Mouse (Mus musculus) E14TG2a.4 (cell line): Measurements from ENCODE around the gene Vwce.

Experiments used
- H3K27me3 ChIP-seq: 2 replicates; pipeline ENCODE4 v1.6.1; 2014; ENCODE audit warnings: low read length, control low read depth; ENCODE audit not compliant: insufficient read depth
- H3K36me3 ChIP-seq: 2 replicates; pipeline ENCODE4 v1.6.1; 2014; ENCODE audit warnings: low read length, control low read depth; ENCODE audit not compliant: insufficient read depth
- H3K4me1 ChIP-seq: replicated peaks from 2 replicates; pipeline ENCODE4 v1.6.1; 2014; ENCODE audit warnings: low read depth, low read length, control low read depth
- H3K4me3 ChIP-seq: replicated peaks from 2 replicates; pipeline ENCODE4 v1.5.1; 2014; ENCODE audit warnings: mild to moderate bottlenecking, low read length
- H3K9me3 ChIP-seq: 2 replicates; pipeline ENCODE4 v1.6.1; 2014; ENCODE audit warnings: low read length, control low read depth
- CTCF ChIP-seq: conservative IDR thresholded peaks from 2 replicates; pipeline ENCODE4 v1.5.1; 2014; ENCODE audit warnings: low read length
- NANOG ChIP-seq: IDR thresholded peaks from 2 replicates; pipeline ENCODE4 v1.6.1; 2014; ENCODE audit warnings: borderline replicate concordance, low read length, mixed read lengths
- POU5F1 ChIP-seq: IDR thresholded peaks from 2 replicates; pipeline ENCODE4 v1.6.1; 2014; ENCODE audit warnings: low read length, borderline replicate concordance

Gene Vwce

DNA sequence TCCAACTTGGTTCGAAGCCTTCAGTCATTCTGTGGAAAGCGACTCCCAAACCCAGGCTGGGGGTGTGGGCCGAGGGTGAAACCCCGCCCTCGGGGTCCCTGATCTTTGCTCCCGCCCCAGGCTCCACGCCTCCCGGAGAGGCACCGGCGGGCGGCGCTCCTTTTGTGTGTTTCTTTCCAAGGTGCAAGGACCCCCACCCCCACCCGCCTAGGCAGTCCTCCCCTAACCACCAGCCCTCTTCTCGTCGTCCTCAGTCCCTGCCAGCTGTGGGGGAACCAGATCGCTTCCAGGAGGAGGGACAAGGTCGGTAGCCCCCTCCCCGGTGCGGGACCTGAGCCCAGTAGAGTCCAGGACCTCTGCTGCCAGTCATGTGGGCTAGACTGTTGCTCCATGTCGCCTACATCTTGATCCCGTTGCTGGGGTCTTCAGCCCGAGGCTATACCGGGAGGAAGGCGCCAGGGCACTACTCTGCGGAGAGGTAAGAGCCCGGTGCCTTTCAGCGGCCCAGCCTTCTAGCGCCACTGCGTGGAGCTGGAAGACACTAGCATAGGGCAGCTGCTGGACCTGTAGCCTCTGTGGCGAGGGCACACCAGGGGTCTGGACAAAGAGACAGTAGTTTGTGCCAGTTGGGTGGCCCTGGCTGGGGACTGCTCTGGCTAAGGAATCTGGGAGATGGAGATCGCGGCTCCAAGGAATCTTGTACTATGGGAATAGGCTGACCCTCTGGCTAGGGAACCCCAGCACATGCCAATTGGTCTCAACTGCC is at the start of gene Vwce:
Gene Vwce, plus strand, starts transcription at position 108 of the 766 bp plus-strand sequence.
- H3K27me3 ChIP-seq, result peaks cover 51% of the 10 kb centered on the region

GRCm38 (mm10) chr19:10585112-10585511 is 48.9 kb upstream of the Vwce start:
- H3K36me3 ChIP-seq, result peaks cover 26% of the 10 kb centered on the region
- peaks cover 13% of the 10 kb centered on the region for H3K4me1 ChIP-seq
- TF ChIP-seq POU5F1, result no peak
- TF ChIP-seq CTCF, result no peak
- TF ChIP-seq NANOG, result no peak
- no peak overlapping the region for H3K4me3 ChIP-seq
- H3K9me3 ChIP-seq, result no peaks in the 10 kb centered on the region
- no peaks in the 10 kb centered on the region for H3K27me3 ChIP-seq

More for the DNA sequence above, at the start of gene Vwce:
- Histone ChIP-seq H3K4me1 (peaks cover 26% of the 10 kb centered on the region), H3K9me3 (no peaks in the 10 kb centered on the region), H3K36me3 (peaks cover 26% of the 10 kb centered on the region), H3K4me3 (peak within 1 kb of the TSS; percentile 75)
- TF ChIP-seq CTCF, result no peak
- no peak for TF ChIP-seq NANOG
- no peak for TF ChIP-seq POU5F1

- Histone ChIP-seq H3K4me1 (peaks cover 9% of the 10 kb centered on the region), H3K36me3 (peaks cover 39% of the 10 kb centered on the region), H3K9me3 (no peaks in the 10 kb centered on the region), H3K4me3 (no peak overlapping the region), H3K27me3 (no peaks in the 10 kb centered on the region)
- no peak for TF ChIP-seq CTCF
- no peak for TF ChIP-seq POU5F1
- no peak for TF ChIP-seq NANOG
Observed at GRCm38 (mm10) chr19:10587231-10587630, 46.8 kb upstream of the Vwce start.

DNA sequence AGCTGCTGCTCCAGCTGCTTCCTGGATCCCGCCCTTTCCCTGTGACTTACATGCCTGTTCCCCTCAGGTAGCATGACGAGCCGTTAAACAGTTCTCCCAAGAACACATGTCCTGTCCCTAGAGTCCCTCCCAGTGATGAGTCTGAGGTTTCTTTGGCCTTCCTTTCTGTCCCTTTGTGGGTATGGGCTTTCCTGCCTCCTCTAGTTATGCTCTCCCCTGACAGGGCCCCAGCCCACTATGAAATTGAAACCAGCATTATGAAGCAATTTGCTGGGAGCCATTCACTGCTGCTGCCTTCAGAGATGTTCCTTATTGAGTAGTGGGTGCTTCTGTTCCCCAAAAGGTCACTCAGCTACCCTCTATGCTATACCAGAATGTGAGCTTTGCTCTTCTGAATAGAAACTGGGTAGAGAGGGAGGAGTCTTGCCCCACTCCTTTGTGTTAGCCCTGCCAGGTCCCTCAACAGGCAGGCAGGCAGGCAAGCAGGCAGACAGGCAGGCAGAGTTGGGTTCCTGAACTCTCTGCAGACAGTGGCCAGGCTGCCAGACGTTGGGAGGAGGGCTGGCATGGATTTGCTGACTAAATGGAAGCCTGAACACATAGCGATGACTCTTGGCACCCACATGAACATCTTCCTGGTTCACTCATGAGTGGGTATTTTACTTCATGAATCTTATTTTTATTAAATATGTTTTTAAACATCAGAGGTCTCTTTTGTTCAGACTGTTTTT is 44.7 kb upstream of the Vwce start:
- H3K4me1 ChIP-seq, result peaks cover 9% of the 10 kb centered on the region
- no peak overlapping the region for H3K4me3 ChIP-seq

DNA sequence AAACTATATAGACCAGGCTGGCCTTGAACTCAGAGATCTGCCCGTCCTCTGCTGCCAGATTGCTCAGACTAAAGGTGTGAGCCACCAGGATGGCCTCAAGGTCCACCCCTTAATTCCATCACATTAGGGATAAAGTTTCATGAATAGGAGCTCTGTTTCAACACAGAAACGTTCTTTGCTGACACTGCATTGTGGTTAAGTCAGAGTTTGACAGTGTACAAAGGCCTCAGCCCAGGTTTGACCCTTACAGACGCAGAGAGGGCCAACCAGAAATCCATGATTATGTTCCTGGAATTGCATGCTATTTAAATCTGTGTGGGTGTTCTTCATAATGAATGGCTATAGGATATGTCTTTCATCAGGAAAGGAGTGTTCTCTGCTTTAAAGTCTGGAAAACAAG is 43.7 kb upstream of the Vwce start:
- no peak overlapping the region for H3K4me3 ChIP-seq
- H3K9me3 ChIP-seq, result no peaks in the 10 kb centered on the region
- peaks cover 66% of the 10 kb centered on the region for H3K36me3 ChIP-seq
- no peaks in the 10 kb centered on the region for H3K27me3 ChIP-seq
- peaks cover 9% of the 10 kb centered on the region for H3K4me1 ChIP-seq
- TF ChIP-seq NANOG (no peak), CTCF (no peak), POU5F1 (no peak)

More for the DNA sequence above, 44.7 kb upstream of the Vwce start:
- Histone ChIP-seq H3K9me3 (no peaks in the 10 kb centered on the region), H3K27me3 (no peaks in the 10 kb centered on the region), H3K36me3 (peaks cover 56% of the 10 kb centered on the region)
- no peak for TF ChIP-seq NANOG
- no peak for TF ChIP-seq POU5F1
- TF ChIP-seq CTCF, result no peak

DNA sequence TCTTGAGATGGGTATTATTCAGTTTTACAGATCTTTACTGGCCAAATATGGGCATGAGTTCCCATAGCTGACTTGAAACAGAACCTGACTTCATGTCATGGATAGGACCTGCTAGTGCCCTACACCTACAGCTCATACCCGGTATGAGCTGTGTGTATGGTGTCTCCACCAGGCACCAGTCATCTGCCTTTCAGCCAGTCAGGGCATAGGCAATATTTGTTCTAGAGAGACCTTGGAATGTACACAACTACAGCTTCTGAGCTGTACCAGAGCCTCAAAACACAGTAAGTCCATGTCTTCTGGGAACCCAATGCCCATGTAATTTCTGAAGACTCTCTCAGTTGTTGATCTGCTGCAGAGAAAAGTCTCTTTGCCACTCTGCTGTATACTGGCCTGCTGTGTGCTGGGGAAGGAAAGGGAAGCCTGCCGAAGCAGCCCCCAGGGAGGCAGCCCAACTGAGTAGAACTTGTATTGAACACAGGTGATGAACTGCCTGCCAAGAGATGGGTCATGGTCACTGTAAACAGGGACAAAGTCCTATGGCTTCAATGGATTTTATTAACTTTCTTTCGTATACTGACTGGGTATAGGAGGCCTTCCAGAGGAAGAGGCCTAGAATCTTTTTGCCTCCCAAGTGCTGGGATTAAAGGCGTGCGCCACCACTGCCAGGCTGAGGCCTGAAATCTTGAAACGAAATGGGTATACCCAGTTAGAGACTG is 42.2 kb upstream of the Vwce start:
- peaks cover 81% of the 10 kb centered on the region for H3K36me3 ChIP-seq
- H3K4me3 ChIP-seq, result no peak overlapping the region
- no peak for TF ChIP-seq CTCF
- TF ChIP-seq POU5F1, result no peak
- TF ChIP-seq NANOG, result no peak
- H3K4me1 ChIP-seq, result peaks cover 9% of the 10 kb centered on the region
- H3K9me3 ChIP-seq, result no peaks in the 10 kb centered on the region
- no peaks in the 10 kb centered on the region for H3K27me3 ChIP-seq

DNA sequence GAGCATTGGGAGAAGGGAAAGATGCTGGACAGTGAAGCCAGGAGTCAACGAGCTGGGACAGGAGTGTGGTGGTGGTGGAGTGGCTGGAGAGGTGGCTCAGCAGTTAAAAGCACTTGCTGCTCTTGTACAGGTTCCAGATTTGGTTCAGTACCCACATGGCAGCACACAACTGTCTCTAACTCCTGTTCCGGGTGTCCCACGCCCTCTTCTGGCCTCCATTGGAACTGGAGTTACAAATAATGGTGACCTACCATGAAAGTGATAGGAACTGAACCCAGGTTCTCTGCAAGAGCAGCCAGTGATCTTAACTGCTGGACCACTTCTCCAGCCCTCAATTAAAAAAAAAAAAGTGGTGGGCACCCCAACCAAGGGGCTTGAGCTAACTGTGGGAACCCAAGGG is 35.8 kb upstream of the Vwce start:
- TF ChIP-seq POU5F1, result no peak
- peak; percentile 44 for TF ChIP-seq CTCF
- no peak for TF ChIP-seq NANOG
- Histone ChIP-seq H3K9me3 (no peaks in the 10 kb centered on the region), H3K36me3 (peaks cover 80% of the 10 kb centered on the region), H3K4me1 (peaks cover 34% of the 10 kb centered on the region), H3K4me3 (no peak overlapping the region), H3K27me3 (no peaks in the 10 kb centered on the region)

DNA sequence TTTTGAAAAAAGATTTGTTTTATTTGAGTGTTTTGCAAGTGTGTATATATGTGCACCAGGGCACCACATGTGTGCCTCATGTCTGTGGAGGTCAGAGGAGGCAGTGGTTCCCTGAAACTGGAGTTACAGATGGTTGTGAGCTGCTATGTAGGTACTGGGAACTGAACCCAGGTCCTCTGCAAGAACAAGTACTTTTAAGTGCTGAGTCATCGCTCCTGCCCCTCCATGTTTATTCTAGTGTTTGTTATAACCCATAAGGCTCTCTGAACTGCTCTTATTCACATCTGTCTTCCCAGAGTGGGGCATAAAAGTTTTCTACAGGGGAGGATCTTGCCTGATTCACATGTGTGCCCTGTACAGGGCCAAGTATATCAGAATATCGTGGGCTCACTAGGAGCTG is 34.4 kb upstream of the Vwce start:
- Histone ChIP-seq H3K9me3 (no peaks in the 10 kb centered on the region), H3K36me3 (peaks cover 65% of the 10 kb centered on the region), H3K4me1 (peaks cover 49% of the 10 kb centered on the region), H3K27me3 (no peaks in the 10 kb centered on the region), H3K4me3 (no peak overlapping the region)
- no peak for TF ChIP-seq POU5F1
- no peak for TF ChIP-seq NANOG
- no peak for TF ChIP-seq CTCF
